Mouse (Mus musculus): Measurements from ENCODE around the gene Scgb1b10.
"Not testable (repeated sequence)": the region's sequence is repeated elsewhere in the genome, so short reads cannot be mapped to it uniquely, and the experiment has no call there.

Gene Scgb1b10

DNA sequence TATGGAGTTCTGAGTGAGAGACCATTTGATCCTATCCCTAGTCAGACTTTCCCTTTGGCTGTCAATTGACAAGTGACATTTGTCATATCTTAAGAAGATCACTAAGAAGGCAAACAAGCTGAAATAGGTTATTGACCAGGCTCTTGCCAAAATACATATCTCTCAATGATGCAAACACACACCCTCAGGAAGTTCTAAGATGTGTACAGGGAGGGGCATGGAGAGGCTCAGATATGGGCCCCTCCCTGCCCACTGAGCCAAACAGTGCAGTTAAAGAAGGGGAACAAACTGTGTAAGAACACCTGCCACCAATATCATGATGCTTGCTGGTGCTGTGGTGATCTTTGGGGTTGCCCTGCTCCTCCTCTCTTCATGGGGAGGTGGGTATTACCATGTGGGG, at the start of gene Scgb1b10:
Scgb1b10 (plus strand) TSS at position 301 of the 400 bp plus-strand sequence.
- not testable (repeated sequence) for DNase-seq (ENCODE audit: low spot score)

Data from layer of hippocampus, adult 9-10 months (tissue).